Mouse (Mus musculus) liver, adult 2 months (tissue): ENCODE data around the gene Cd248. TPM values are rescaled to one million over a fixed set of nuclear protein-coding genes. Genes with fewer than 3 reads are reported as not detected.

ENCODE experiments used
- DNase-seq: peaks from one replicate; pipeline ENCODE4 v3.0.0-alpha.2; 2011; ENCODE audit warnings: low read depth, low spot score; ENCODE audit errors: extremely low read depth
- H3K27ac ChIP-seq: fragments of 200-500 bp; replicated peaks from 2 replicates; pipeline ENCODE4 v1.5.1; 2012; ENCODE audit warnings: low read depth, mild to moderate bottlenecking, control low read depth, inconsistent platforms, low read length; ENCODE audit not compliant: insufficient read depth
- H3K27me3 ChIP-seq: fragments of 200-500 bp; 2 replicates; pipeline ENCODE4 v1.6.1; 2012; ENCODE audit warnings: mild to moderate bottlenecking, moderate library complexity, low read length, inconsistent platforms; ENCODE audit not compliant: control insufficient read depth, insufficient read depth
- H3K36me3 ChIP-seq: fragments of 200-500 bp; 2 replicates; pipeline ENCODE4 v1.6.1; 2012; ENCODE audit warnings: low read length, inconsistent platforms; ENCODE audit not compliant: control insufficient read depth, insufficient read depth
- H3K4me1 ChIP-seq: fragments of 200-500 bp; 2 replicates; pipeline ENCODE4 v1.6.1; 2011; ENCODE audit warnings: low read length; ENCODE audit not compliant: control insufficient read depth, insufficient read depth
- H3K4me3 ChIP-seq: fragments of 200-500 bp; 2 replicates; pipeline ENCODE4 v1.5.1; 2011; ENCODE audit warnings: low read depth, mild to moderate bottlenecking, control low read depth, low read length, moderate library complexity; ENCODE audit not compliant: insufficient read depth
- H3K79me2 ChIP-seq: fragments of 200-500 bp; 2 replicates; pipeline ENCODE4 v1.6.1; 2012; ENCODE audit warnings: inconsistent platforms, mild to moderate bottlenecking, low read length, moderate library complexity; ENCODE audit not compliant: control insufficient read depth, insufficient read depth
- H3K9ac ChIP-seq: fragments of 200-500 bp; 2 replicates; pipeline ENCODE4 v1.6.1; 2012; ENCODE audit warnings: low read depth, mild to moderate bottlenecking, control low read depth, inconsistent platforms, low read length
- CTCF ChIP-seq: fragments of 200-500 bp; IDR thresholded peaks from 2 replicates; pipeline ENCODE4 v1.5.1; 2011; ENCODE audit warnings: low read depth, low read length, control low read depth
- POLR2A ChIP-seq: fragments of 200-500 bp; IDR thresholded peaks from 2 replicates; pipeline ENCODE4 v1.6.1; 2011; ENCODE audit warnings: low read length, control low read depth; ENCODE audit not compliant: insufficient read depth; ENCODE audit errors: extremely low read depth
- WGBS: fragments of 180-500 bp; shearing (Covaris S2); methylation state at CpG from one replicate; pipeline ENCODE4 v1.1.7; 2018; 5-methylcytosine and 5-hydroxymethylcytosine counted together
- polyA plus RNA-seq: library from polyadenylated mRNA; depleted of rRNA; stranded (reverse); fragments of >200 nt; gene quantifications from 2 replicates; pipeline ENCODE4 v1.2.3, GENCODE M21; 2012
- total RNA-seq: library from RNA; depleted of rRNA; stranded (reverse); fragments of >200 nt; gene quantifications from 2 replicates; pipeline ENCODE4 v1.2.3, GENCODE M21; 2014

Cd248 gene
- total and polyA plus RNA-seq, 2 experiments: 0.18 to 0.98 TPM

DNA sequence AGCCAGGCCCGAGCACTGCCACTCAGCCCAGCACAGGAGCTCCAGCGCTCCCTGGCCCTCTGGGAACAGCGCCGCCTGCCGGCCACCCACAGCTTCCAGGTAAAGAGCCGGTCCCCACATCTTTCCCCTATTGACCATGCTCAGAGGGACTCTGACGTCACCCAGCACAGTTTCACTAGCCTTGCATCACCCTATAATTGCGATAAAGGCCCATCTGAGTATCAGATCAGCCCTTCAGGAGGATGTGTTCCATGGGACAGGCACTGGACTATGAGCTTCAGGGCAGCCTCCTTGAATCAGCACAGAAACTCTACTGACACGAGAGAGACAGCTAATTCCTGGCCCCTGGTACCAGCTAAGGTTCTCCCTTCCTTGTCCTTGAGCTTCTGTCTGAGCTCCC, 14.0 kb upstream of the Cd248 start:
- DNase-seq: peak; percentile 16
- 18% methylated on average over 9 of the region's 9 CpGs for WGBS
- H3K9ac ChIP-seq: no peak overlapping the region
- no peak overlapping the region for H3K4me3 ChIP-seq
- H3K36me3 ChIP-seq: no peaks in the 10 kb centered on the region
- H3K4me1 ChIP-seq: no peaks in the 10 kb centered on the region
- H3K79me2 ChIP-seq: no peaks in the 10 kb centered on the region
- TF ChIP-seq POLR2A (no peak), CTCF (peak; percentile 85)
- no peaks in the 10 kb centered on the region for H3K27me3 ChIP-seq
- H3K27ac ChIP-seq: no peak overlapping the region

DNA sequence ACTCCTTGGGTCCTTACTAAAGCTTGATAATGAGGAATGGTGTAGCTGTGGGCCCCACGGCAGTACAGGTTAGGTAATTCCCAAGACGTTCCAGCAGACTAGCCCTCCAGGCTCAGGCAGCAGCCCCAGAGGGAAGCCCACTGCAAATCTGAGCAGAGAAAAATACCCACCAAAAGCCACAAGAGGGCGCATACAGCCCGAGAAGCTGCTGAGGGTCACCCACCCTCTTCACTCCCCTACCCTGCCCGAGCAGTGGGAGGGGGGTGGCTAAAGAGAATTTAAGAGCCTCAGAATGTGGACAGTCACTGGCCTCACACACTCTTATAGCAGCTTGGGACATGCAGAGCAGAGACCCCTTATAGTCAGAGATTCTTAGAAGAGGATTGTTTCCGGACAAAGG, 11.6 kb upstream of the Cd248 start:
- Histone ChIP-seq H3K4me1 (no peaks in the 10 kb centered on the region), H3K4me3 (no peak overlapping the region), H3K79me2 (no peaks in the 10 kb centered on the region), H3K9ac (no peak overlapping the region), H3K27me3 (no peaks in the 10 kb centered on the region), H3K27ac (no peak overlapping the region), H3K36me3 (no peaks in the 10 kb centered on the region)
- DNase-seq: no peak
- TF ChIP-seq CTCF: peak; percentile 68
- TF ChIP-seq POLR2A: no peak
- WGBS: 20% methylated on average over 6 of the region's 6 CpGs

DNA sequence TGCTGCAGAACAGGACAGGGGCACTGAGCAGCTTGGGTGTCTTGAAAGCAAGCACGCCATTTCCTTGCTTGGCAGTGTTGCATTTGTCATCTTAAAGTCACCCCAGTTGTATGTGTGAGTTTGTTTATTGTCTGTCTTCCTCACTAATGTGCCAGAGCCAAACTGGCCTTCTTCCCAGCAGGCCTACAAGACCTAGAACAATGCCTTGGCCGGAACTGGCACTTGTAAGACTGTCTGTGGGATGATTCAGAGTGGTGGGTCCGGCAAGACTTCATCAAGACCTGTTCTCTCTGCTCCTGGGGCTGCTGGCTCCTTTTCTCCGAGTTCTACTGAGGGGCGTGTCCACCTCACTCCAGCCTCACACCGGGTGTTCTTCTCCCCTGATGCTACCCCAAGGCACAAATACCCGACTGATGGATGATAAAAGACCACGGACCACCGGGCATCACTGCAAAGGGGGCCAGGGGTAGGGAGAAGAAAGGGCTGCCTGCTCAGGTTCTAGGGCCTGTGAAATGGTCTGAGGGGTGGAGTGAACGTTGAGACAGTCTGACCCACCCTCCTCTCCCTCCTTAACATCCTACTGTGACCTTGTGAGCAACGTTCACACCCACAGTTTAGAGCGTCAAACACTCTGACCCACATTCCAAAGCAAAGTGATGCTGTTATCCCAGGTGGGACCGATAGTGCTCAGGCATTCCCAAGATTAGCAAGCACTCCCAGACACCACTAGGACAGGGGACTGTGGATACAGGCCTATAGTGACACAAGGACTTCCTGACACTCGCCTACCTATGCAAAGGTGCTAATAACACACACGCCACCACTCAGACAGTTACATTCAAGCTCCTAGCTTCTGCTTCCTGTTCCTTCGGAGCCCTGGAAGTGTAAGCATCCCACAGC, 9.8 kb upstream of the Cd248 start:
- no peaks in the 10 kb centered on the region for H3K79me2 ChIP-seq
- H3K9ac ChIP-seq: no peak overlapping the region
- H3K4me1 ChIP-seq: no peaks in the 10 kb centered on the region
- DNase-seq: no peak
- H3K36me3 ChIP-seq: no peaks in the 10 kb centered on the region
- TF ChIP-seq POLR2A (no peak), CTCF (no peak)
- H3K27me3 ChIP-seq: no peaks in the 10 kb centered on the region
- no peak overlapping the region for H3K4me3 ChIP-seq
- no peak overlapping the region for H3K27ac ChIP-seq
- WGBS: 46% methylated on average over 16 of the region's 16 CpGs

DNA sequence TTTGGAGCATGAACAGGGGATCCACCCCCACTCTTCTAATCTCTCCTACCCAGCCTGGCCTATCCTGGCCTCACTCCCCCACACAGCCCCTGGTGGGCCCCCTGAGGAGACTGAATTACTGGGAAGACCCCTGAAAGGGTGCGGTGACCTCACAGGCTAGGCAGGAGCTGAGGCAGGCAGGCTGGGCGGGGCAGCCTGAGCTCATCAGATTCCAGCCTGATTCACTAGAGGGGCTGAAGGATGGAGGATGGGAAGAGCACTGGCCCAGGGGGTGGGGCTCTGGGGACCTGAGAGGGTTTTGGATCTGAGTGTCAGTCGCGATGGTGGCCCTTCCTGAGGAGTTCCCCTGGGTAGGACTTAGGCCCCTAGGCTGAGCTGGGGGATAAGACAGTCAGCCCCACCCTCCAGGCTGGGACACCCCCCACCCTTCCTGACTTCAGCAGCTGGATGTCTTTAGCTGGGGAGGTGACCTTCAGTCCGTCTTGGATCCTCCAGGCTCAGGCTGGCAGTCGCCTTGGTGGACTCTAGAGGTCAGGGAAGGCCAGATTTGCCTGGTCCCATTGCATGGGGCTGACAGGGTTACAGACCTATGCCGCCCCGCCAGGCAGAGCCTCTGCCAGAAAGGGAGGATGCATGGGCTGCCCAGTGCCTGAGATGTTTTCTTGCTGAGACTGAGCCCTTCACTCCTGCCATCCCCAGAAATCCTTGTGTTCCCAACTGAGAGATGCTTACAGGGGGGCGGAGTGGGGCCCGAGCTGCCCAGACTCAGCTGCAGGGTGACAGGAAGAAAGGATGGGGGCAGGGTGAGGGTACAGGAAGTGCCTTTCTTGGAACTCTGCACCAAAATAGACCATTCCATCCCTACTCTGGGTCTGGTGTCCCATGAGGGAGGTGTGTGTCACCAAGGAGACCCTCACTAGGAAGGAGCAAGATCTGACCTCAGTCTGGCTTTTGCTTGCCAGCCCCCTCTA, 8.8 kb upstream of the Cd248 start:
- TF ChIP-seq POLR2A (no peak), CTCF (no peak)
- Histone ChIP-seq H3K9ac (no peak overlapping the region), H3K4me1 (no peaks in the 10 kb centered on the region), H3K27ac (no peak overlapping the region; the same call in 1 of the 2 replicates), H3K27me3 (no peaks in the 10 kb centered on the region), H3K79me2 (no peaks in the 10 kb centered on the region), H3K36me3 (no peaks in the 10 kb centered on the region), H3K4me3 (no peak overlapping the region)
- DNase-seq: no peak
- 28% methylated on average over 10 of the region's 10 CpGs for WGBS

DNA sequence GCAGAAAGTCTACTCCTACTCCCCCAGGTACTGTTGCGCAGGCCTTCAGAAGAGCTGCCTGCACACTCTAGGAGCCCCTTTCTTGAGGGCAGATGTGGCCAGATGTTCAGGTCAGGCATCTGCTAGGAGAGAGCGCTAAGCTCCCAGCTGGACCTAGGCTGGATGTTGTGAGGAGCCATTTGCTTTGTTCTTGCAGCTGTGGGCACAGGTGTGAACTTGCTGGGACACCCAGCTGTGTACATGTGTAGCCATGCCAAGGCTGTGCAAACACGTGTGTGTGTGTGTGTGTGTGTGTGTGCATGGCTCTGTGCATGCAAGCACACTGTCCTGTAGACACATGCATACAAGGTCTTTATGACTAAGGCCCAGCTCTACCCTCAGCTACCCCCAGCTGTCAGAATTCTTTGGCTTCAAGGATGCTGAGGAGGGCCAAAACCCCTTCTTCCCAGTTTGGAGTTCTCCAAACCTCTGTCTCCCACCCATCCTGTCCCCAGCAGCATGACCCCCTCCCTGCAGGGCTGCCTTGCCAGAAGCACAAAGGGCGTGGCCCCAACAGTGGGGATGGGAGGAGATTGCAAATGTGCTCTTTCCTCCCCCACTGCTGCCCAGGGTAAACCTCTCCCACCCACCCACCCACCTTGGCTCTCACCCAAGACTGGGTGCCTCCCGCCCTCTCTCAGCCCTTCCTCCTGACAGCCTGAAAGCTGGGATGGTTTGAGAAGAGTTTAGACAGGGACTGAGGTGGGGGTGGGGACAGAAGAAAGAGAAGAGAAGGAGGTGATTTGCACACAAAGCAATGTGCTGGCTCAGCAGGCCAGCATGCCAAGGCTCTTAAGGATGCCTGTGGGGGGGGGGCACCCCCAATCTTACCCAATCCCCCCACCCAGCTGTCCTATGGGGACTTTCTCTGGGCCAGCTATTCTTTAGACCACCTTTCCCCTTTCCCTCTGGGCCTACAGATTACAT, 7.2 kb upstream of the Cd248 start:
- Histone ChIP-seq H3K27ac (no peak overlapping the region), H3K4me1 (no peaks in the 10 kb centered on the region), H3K9ac (no peak overlapping the region), H3K4me3 (no peak overlapping the region), H3K79me2 (no peaks in the 10 kb centered on the region), H3K27me3 (no peaks in the 10 kb centered on the region), H3K36me3 (no peaks in the 10 kb centered on the region)
- TF ChIP-seq CTCF: no peak
- no peak for TF ChIP-seq POLR2A
- no peak for DNase-seq
- WGBS: 51% methylated on average over 5 of the region's 5 CpGs
